Mouse (Mus musculus): Measurements from ENCODE around the gene Atg9a.

Gene Atg9a

GRCm38 (mm10) chr1:75214886-75215285 is 22.9 kb upstream of the Atg9a start:
- no peak for DNase-seq

GRCm38 (mm10) chr1:75214442-75214841 is 22.4 kb upstream of the Atg9a start:
- DNase-seq, result no peak

- no peak for DNase-seq
Measured at GRCm38 (mm10) chr1:75213096-75213495, 21.1 kb upstream of the Atg9a start.

- DNase-seq, result no peak
Measured at GRCm38 (mm10) chr1:75212542-75212941, 20.5 kb upstream of the Atg9a start.

GRCm38 (mm10) chr1:75211141-75211708 is 19.2 kb upstream of the Atg9a start:
- no peak for DNase-seq

GRCm38 (mm10) chr1:75210136-75211087 is 18.4 kb upstream of the Atg9a start, which contains the start of the genes Glb1l and Stk16:
Glb1l (minus strand) TSS chr1:75210813.
Stk16 (plus strand) TSS chr1:75210838.
- peak; percentile 98 for DNase-seq

GRCm38 (mm10) chr1:75208967-75209678 is 17.1 kb upstream of the Atg9a start:
- peak; percentile 40 for DNase-seq

- DNase-seq, result no peak
Measured at GRCm38 (mm10) chr1:75201236-75201635, 9.2 kb upstream of the Atg9a start.

GRCm38 (mm10) chr1:75192452-75192851 is 456 bp upstream of the Atg9a start:
- peak; percentile 56 for DNase-seq

- DNase-seq, result peak; percentile 8
Measured at GRCm38 (mm10) chr1:75191258-75191621, 756 bp downstream of the Atg9a start.

- no peak for DNase-seq
Measured at GRCm38 (mm10) chr1:75190577-75190976, 1.4 kb downstream of the Atg9a start.

GRCm38 (mm10) chr1:75187914-75188483 is 4.0 kb downstream of the Atg9a start:
- no peak for DNase-seq

GRCm38 (mm10) chr1:75187126-75187525 is 4.9 kb downstream of the Atg9a start:
- no peak for DNase-seq

GRCm38 (mm10) chr1:75185495-75185894 is 6.5 kb downstream of the Atg9a start:
- DNase-seq, result no peak

- DNase-seq, result no peak
Measured at GRCm38 (mm10) chr1:75182160-75182559, 9.8 kb downstream of the Atg9a start.

GRCm38 (mm10) chr1:75181377-75181870 is 10.6 kb downstream of the Atg9a start:
- DNase-seq, result no peak

- DNase-seq, result no peak
Measured at GRCm38 (mm10) chr1:75180741-75181140, 11.3 kb downstream of the Atg9a start.

- peak; percentile 86 for DNase-seq
Measured at GRCm38 (mm10) chr1:75180105-75180590, 11.8 kb downstream of the Atg9a start, which contains the start of gene Abcb6. Abcb6 (minus strand) TSS chr1:75180392.

GRCm38 (mm10) chr1:75179334-75180104 is 12.5 kb downstream of the Atg9a start:
- no peak for DNase-seq

- DNase-seq, result peak; percentile 98
Measured at GRCm38 (mm10) chr1:75168472-75169464, 23.2 kb downstream of the Atg9a start, which contains the start of gene Zfand2b. Zfand2b (plus strand) TSS chr1:75168646.
